Mouse (Mus musculus): ENCODE results near the gene Ldha. TPM values are rescaled to one million over a fixed set of nuclear protein-coding genes. Genes with fewer than 3 reads are reported as not detected.

Gene Ldha
- polyA plus RNA-seq, 1 experiment from 2014 or later: 1,946 TPM

Other genes with a start within 250 kb of the Ldha start
- 14.7 and 16.5 TPM in 2 replicates for gene Sergef, start 201.7 kb upstream of the Ldha start, polyA plus RNA-seq (2015; fragmentation: Nextera tagmentation; extraction: Ambion mirVana)
- 1.9 and 2.2 TPM in 2 replicates for gene Tph1, start 168.9 kb upstream of the Ldha start, polyA plus RNA-seq (2015; fragmentation: Nextera tagmentation; extraction: Ambion mirVana)
- 33.3 and 34.1 TPM in 2 replicates for gene Saal1, start 130.8 kb upstream of the Ldha start, polyA plus RNA-seq (2015; fragmentation: Nextera tagmentation; extraction: Ambion mirVana)
- 0.57 TPM in 1 of 2 replicates, not detected in the other for gene Saa3, start 125.8 kb upstream of the Ldha start, polyA plus RNA-seq (2015; fragmentation: Nextera tagmentation; extraction: Ambion mirVana)
- 0.08 TPM in 1 of 2 replicates, not detected in the other for gene Saa4, start 108.9 kb upstream of the Ldha start, polyA plus RNA-seq (2015; fragmentation: Nextera tagmentation; extraction: Ambion mirVana)
- 2.3 and 2.5 TPM in 2 replicates for gene Saa1, start 98.5 kb upstream of the Ldha start, polyA plus RNA-seq (2015; fragmentation: Nextera tagmentation; extraction: Ambion mirVana)
- gene Saa2, start 89.7 kb upstream of the Ldha start, polyA plus RNA-seq (2015; fragmentation: Nextera tagmentation; extraction: Ambion mirVana): 0.63 TPM in 1 of 2 replicates, not detected in the other
- gene Hps5, start 45.4 kb upstream of the Ldha start, polyA plus RNA-seq (2015; fragmentation: Nextera tagmentation; extraction: Ambion mirVana): 30.9 and 34.4 TPM in 2 replicates
- gene Gtf2h1, start 45.4 kb upstream of the Ldha start, polyA plus RNA-seq (2015; fragmentation: Nextera tagmentation; extraction: Ambion mirVana): 45.7 and 50.5 TPM in 2 replicates
- gene Ldhc, start 19.7 kb downstream of the Ldha start, polyA plus RNA-seq (2015; fragmentation: Nextera tagmentation; extraction: Ambion mirVana): 0.17 TPM in 1 of 2 replicates, not detected in the other
- gene Tsg101, start 78.5 kb downstream of the Ldha start, polyA plus RNA-seq (2015; fragmentation: Nextera tagmentation; extraction: Ambion mirVana): 163 and 179 TPM in 2 replicates
- gene Uevld, start 117.1 kb downstream of the Ldha start, polyA plus RNA-seq (2015; fragmentation: Nextera tagmentation; extraction: Ambion mirVana): 11.0 and 12.8 TPM in 2 replicates
- gene Gm9999, start 142.1 kb downstream of the Ldha start, polyA plus RNA-seq (2015; fragmentation: Nextera tagmentation; extraction: Ambion mirVana): not detected in 2 replicates
- 20.9 and 21.1 TPM in 2 replicates for gene Spty2d1, start 166.9 kb downstream of the Ldha start, polyA plus RNA-seq (2015; fragmentation: Nextera tagmentation; extraction: Ambion mirVana)
- gene Tmem86a, start 209.1 kb downstream of the Ldha start, polyA plus RNA-seq (2015; fragmentation: Nextera tagmentation; extraction: Ambion mirVana): 34.8 and 35.8 TPM in 2 replicates